Mouse (Mus musculus): ENCODE measurements at regions not wholly inside any gene's neighbourhood (a gene's known extent, or its start where the extent isn't known, plus 50 kb on each side); places are given as distances from the start of the nearest gene placed in this dataset.

GRCm38 (mm10) chr3:150752787-150753186 is 684.9 kb upstream of the Adgrl4 start:
- DNase-seq (ENCODE audit: low read depth) = no peak

- DNase-seq (ENCODE audit: low read depth) = no peak
These were observed 677.8 kb upstream of the Adgrl4 start for GRCm38 (mm10) chr3:150759854-150760253.

GRCm38 (mm10) chr3:150784576-150784975 is 653.1 kb upstream of the Adgrl4 start:
- DNase-seq (ENCODE audit: low read depth) = no peak

- no peak for DNase-seq (ENCODE audit: low read depth)
These were observed 619.9 kb upstream of the Adgrl4 start for GRCm38 (mm10) chr3:150817807-150818206.

- DNase-seq (ENCODE audit: low read depth) = no peak
These were observed 618.3 kb upstream of the Adgrl4 start for GRCm38 (mm10) chr3:150819369-150819768.

GRCm38 (mm10) chr3:150820039-150820438 is 617.6 kb upstream of the Adgrl4 start:
- no peak for DNase-seq (ENCODE audit: low read depth)

- DNase-seq (ENCODE audit: low read depth) = no peak
These were observed 591.7 kb upstream of the Adgrl4 start for GRCm38 (mm10) chr3:150846029-150846428.

GRCm38 (mm10) chr3:150852107-150852506 is 585.6 kb upstream of the Adgrl4 start:
- DNase-seq (ENCODE audit: low read depth) = no peak

GRCm38 (mm10) chr3:150896668-150897067 is 541.0 kb upstream of the Adgrl4 start:
- no peak for DNase-seq (ENCODE audit: low read depth)

- no peak for DNase-seq (ENCODE audit: low read depth)
These were observed 527.6 kb upstream of the Adgrl4 start for GRCm38 (mm10) chr3:150910091-150910490.

GRCm38 (mm10) chr3:150954897-150955296 is 482.8 kb upstream of the Adgrl4 start:
- DNase-seq (ENCODE audit: low read depth) = no peak

GRCm38 (mm10) chr3:150999652-151000051 is 438.0 kb upstream of the Adgrl4 start:
- no peak for DNase-seq (ENCODE audit: low read depth)

GRCm38 (mm10) chr3:151000217-151000616 is 437.5 kb upstream of the Adgrl4 start:
- DNase-seq (ENCODE audit: low read depth) = no peak

- peak; percentile 14 for DNase-seq (ENCODE audit: low read depth)
These were observed 435.7 kb upstream of the Adgrl4 start for GRCm38 (mm10) chr3:151001881-151002412.

GRCm38 (mm10) chr3:151003524-151003923 is 434.2 kb upstream of the Adgrl4 start:
- no peak for DNase-seq (ENCODE audit: low read depth)

GRCm38 (mm10) chr3:151003990-151004389 is 433.7 kb upstream of the Adgrl4 start:
- no peak for DNase-seq (ENCODE audit: low read depth)

- no peak for DNase-seq (ENCODE audit: low read depth)
These were observed 417.7 kb upstream of the Adgrl4 start for GRCm38 (mm10) chr3:151020014-151020413.

GRCm38 (mm10) chr3:151057491-151057890 is 380.2 kb upstream of the Adgrl4 start:
- DNase-seq (ENCODE audit: low read depth) = no peak

- no peak for DNase-seq (ENCODE audit: low read depth)
These were observed 365.4 kb upstream of the Adgrl4 start for GRCm38 (mm10) chr3:151072322-151072721.

GRCm38 (mm10) chr3:151116831-151117230 is 320.9 kb upstream of the Adgrl4 start:
- no peak for DNase-seq (ENCODE audit: low read depth)

- DNase-seq (ENCODE audit: low read depth) = no peak
These were observed 320.1 kb upstream of the Adgrl4 start for GRCm38 (mm10) chr3:151117583-151118041.

- DNase-seq (ENCODE audit: low read depth) = no peak
These were observed 313.6 kb upstream of the Adgrl4 start for GRCm38 (mm10) chr3:151124131-151124530.

GRCm38 (mm10) chr3:151146889-151147288 is 290.8 kb upstream of the Adgrl4 start:
- no peak for DNase-seq (ENCODE audit: low read depth)

GRCm38 (mm10) chr3:151153340-151153739 is 284.3 kb upstream of the Adgrl4 start:
- no peak for DNase-seq (ENCODE audit: low read depth)

Data from c-Kit-positive CD71-negative TER-119-negative erythroid progenitor cells, embryonic 14.5 days (primary cell).